Mouse (Mus musculus) brain, adult 2 months (tissue): ENCODE measurements around the gene Celf3.

Experiments used
- DNase-seq: peaks from one replicate; pipeline ENCODE4 v3.0.0; 2011; ENCODE audit warnings: low read depth, low spot score

Celf3 gene

GRCm38 (mm10) chr3:94479564-94479963 is 1.5 kb downstream of the Celf3 start:
- DNase-seq, result no peak

GRCm38 (mm10) chr3:94480291-94480884 is 2.3 kb downstream of the Celf3 start, which contains the start of gene Riiad1:
TSS of gene Riiad1 (minus strand) at chr3:94480341.
- DNase-seq, result no peak

- DNase-seq, result no peak
Observed at GRCm38 (mm10) chr3:94481429-94481828, 3.3 kb downstream of the Celf3 start.

- peak; percentile 83 for DNase-seq
Observed at GRCm38 (mm10) chr3:94482764-94483385, 4.8 kb downstream of the Celf3 start.

GRCm38 (mm10) chr3:94483790-94484439 is 5.8 kb downstream of the Celf3 start:
- DNase-seq, result peak; percentile 97

- no peak for DNase-seq
Observed at GRCm38 (mm10) chr3:94485922-94486321, 7.8 kb downstream of the Celf3 start.

GRCm38 (mm10) chr3:94487581-94487980 is 9.5 kb downstream of the Celf3 start:
- DNase-seq, result no peak

GRCm38 (mm10) chr3:94497162-94497561 is 19.1 kb downstream of the Celf3 start:
- DNase-seq, result no peak

- DNase-seq, result no peak
Observed at GRCm38 (mm10) chr3:94502243-94502642, 24.1 kb downstream of the Celf3 start.

GRCm38 (mm10) chr3:94506664-94507063 is 28.6 kb downstream of the Celf3 start:
- DNase-seq, result no peak

- no peak for DNase-seq
Observed at GRCm38 (mm10) chr3:94526731-94527130, 48.6 kb downstream of the Celf3 start.

GRCm38 (mm10) chr3:94533968-94534367 is 55.9 kb downstream of the Celf3 start:
- DNase-seq, result peak; percentile 61

GRCm38 (mm10) chr3:94537187-94537586 is 59.1 kb downstream of the Celf3 start:
- DNase-seq, result peak; percentile 21
